Mouse (Mus musculus): ENCODE results near the gene Pithd1.
"Not testable (repeated sequence)": the region's sequence is repeated elsewhere in the genome, so short reads cannot be mapped to it uniquely, and the experiment has no call there.

Pithd1 gene

DNA sequence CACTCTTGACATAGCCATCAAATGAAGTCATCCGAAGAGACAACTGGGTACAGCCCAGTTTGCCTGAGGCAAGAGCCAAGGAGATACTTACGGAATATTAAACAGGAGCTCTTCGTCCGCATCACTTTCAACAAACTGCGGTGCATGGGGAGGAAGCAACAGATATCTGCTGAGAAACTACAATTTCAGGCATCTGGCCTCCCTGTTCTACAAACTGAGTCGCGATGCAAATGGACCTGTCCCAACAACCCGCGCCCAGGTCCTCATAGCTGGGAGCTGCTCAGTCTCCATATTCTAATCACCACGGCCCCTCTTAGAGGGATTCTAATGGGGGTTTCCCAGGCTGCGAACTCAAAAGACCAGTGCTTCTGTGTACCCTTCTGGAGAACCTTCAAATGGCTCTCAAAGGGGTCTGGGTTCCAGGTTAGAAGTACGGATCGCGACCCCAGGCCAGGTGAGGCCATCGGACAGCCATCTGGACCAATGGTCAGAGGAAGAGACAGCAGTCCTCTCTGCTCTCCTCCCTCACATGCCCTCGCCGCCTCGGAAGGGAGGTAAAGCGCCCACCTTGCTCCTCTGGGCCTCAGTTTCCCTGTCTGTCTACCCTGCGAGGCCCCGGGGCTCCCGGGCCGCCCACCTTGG is 642 bp downstream of the Pithd1 start:
- no peak for DNase-seq

DNA sequence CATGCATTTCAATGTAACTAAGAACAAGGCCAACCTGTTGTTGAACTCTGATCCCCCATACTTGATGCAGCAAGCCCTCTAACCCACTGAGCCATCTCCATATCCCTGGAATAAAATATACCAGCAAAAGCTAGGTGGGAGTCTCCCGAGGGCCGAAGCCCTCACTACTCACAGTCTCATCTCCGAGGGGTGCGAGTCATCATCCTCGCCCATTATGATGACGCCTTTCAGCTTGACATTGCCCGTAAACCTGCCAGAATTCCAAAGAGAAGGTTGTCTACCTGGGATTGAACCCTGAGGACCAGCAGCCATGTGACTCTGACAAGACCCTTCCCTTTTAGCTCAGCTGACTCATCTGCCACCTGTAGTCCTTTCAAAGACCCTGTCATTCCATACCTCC is 1.3 kb downstream of the Pithd1 start:
- no peak for DNase-seq

DNA sequence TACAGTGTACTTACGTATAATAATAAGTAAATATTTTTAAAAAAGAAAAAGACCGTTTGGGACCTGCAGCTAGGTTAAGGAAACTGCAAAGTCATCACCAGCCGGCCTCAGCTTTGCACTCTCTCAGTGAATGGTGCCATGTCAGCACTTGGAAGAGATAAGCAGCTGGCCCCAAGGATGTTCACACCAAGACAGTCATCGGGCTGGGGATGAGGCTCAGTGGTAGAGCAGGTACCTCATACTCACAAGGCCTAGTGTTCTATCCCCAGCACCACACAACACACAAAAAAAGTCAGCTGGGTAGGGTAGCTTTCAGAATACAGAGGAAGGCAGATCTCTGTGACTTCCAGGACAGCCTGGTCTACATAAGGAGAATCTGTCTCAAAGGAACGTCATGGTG is 1.9 kb downstream of the Pithd1 start:
- no peak for DNase-seq

DNA sequence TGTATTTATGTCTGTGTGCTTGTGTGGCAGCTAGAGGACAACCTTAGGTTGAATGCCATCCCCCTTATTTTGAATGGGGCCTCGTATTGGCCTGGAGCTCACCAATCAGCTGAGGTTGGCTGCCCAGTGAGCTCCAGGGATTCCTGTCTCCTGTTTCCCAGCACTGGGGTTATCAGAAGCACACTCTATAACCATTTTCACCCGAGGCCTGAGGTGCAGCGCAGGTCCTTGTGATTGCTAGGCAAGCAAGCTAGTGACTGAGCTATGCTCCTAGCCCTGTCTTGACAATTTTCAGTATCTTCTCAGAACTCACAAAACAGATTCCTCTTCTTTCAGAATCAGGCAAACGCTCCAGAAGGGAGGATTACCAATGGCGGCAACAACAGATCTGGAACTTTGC is 2.5 kb downstream of the Pithd1 start:
- no peak for DNase-seq

DNA sequence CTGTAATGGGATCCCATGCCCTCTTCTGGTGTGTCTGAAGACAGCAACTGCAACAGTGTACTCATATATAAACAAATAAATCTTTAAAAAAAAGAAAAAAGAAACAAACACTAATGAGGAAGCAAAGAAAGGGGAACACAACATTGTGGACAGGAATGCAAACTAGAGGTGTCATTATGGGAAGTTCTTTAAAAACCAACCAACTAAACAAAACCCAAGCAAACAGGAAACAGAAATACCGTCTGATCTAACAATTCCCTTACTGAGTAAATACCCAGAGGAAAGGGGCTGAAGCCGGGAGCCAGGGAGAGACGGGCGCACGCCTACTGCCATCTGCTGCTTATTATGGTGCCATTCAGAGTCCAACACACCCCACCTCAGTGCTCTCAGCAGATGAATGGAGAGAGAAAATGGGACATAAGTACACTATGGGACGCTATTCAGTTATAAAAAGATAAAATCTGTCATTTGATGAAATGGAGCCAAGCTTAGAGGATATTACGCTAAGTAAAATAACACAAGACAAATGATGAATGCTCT is 5.5 kb downstream of the Pithd1 start:
- no peak for DNase-seq

DNA sequence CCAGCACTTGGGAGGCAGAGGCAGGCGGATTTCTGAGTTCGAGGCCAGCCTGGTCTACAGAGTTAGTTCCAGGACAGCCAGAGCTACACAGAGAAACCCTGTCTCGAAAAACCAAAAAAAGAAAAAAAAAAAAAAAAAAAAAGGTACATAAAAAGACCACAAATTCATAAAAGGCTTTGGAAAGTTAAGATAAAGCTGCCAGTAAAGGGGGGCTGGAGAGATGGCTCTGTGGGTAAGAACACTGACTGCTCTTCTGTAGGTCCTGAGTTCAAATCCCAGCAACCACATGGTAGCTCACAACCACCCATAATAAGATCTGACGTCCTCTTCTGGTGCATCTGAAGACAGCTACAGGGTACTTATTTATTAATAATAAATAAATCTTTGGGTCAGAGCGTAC is 6.8 kb downstream of the Pithd1 start:
- DNase-seq, result not testable (repeated sequence)

DNA sequence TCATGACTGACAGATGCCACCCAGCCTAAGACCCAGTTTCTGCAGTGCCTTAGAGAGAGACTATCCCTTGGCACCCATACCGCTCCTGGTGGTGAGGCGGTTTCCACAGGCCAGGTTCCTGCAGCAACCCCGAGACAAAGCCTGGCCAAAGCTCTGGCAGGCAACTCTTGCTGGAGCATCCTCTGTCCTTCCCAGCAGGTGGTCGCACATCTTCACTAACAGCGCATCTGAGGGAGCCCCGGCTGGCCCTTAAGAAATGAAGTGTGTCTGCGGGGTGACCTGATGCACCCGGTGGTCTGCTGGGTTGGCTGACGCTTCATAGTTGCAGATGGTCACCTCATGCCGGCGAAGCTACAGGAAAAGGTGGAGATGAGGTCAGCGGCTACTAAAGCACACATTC is 10.9 kb downstream of the Pithd1 start:
- no peak for DNase-seq

DNA sequence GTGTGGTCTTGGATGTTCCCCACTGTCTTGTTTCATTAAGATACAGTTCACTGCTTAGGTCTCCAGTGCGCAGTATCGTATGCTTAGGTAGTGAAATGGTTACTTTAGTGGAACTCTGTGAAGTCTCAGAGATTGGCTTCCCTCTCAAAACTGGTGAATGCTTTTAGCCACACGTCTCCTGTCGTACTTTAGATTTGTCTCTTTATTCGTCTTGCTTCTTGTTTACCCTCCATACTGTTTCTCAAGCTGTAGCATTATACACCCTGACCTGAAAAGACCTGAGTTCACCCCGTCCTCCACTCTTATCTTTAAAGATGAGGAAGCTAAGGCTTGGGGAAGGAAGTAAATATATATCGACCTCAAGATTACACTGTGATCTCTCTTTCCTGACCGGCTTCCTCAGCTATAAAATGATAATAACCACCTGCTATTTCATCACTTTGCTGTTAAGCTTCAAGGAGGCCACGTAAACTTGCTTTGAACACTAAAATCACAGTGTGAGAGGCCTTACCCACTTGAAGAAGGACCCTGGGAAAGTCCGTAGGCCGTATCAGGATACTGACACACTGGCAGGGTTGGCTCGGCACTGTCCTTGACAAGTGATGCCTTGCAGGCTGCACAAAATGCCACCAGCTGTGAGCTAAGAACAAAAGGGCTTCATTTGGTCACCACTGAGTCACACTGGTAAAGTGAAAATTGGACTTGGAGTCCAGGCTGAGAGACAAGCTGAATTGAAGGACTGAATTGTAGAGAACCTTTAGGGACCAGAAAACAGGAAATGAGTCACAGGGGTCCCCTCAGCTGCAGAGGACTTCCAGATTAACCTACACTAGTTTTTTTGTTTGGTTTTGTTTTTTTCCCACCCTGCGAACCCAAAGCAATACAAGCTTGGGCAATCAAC is 13.9 kb downstream of the Pithd1 start:
- no peak for DNase-seq

DNA sequence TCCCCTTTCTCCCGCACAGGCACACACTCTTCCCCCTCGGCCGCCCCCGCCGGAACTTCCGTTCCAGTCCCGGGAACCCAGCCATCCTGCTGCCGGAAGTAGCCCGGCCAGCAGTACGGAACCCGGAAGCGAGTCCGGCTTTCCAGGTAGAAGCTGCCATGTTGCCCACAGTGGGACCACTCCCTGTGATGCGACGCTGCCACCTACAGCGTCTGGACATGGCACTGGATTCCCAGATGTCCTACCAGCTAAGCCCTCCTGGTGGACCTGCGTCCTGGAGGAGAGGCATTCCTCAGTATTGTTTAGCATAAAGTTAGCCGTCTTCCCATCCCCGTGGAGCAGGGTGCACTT is 14.5 kb downstream of the Pithd1 start, which contains the start of gene Lypla2:
Gene Lypla2 (minus strand): TSS at position 71 of the 351 bp plus-strand sequence.
- peak; percentile 88 for DNase-seq

DNA sequence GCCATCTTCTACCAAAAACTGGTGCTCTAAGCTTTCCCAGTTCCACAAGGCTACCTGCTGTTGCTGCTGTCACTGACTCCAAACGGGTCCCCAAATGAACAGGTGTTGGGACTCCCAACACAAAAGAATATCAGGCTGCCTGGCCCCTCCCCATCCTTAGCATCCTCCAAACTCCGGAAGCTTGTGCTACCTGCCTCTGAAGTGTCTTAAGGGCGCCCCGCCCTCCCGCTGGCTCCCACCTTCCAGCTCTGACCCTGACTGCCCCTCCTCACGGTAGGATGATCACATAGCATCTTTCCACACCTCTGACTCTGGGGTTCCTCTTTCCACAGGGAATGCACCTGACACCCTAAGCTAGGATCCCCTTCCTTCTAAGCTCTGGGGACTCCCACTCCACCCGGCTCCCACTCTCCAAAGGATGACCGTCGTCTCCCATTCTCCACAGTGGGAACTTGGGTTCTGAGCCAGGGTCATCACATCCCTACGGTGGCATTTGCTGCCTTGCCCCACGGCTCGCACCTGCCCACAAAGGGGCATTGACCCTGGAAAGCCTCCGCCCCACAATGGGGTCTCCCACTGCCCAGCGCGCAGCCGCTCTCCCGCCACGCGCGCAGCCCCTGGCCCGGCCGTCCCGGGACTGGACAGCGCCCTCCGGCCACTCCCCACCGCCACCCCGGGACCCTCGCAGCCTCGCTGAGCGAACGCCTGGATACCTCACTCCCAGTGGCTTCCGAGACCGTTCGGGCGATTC is 15.1 kb downstream of the Pithd1 start:
- no peak for DNase-seq

DNA sequence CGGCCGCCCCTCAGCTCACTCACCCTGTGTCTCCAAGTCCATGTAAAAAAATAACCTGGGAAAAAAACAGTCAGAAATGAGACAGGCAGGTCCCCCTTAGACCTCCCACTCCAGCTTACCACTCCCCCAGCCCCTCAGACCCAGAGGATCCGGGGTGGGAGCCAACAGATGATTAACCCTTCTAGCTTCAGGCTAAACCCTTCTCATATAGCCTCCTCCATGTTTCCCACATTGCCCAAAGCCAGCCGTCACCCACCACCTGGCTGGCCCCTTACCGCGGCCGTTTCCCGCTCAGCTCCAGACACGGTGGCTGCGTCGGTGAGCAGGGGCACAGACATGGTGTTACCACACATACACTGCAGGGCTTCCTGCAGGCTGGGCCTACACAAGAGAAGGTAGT is 16.5 kb downstream of the Pithd1 start:
- no peak for DNase-seq

DNA sequence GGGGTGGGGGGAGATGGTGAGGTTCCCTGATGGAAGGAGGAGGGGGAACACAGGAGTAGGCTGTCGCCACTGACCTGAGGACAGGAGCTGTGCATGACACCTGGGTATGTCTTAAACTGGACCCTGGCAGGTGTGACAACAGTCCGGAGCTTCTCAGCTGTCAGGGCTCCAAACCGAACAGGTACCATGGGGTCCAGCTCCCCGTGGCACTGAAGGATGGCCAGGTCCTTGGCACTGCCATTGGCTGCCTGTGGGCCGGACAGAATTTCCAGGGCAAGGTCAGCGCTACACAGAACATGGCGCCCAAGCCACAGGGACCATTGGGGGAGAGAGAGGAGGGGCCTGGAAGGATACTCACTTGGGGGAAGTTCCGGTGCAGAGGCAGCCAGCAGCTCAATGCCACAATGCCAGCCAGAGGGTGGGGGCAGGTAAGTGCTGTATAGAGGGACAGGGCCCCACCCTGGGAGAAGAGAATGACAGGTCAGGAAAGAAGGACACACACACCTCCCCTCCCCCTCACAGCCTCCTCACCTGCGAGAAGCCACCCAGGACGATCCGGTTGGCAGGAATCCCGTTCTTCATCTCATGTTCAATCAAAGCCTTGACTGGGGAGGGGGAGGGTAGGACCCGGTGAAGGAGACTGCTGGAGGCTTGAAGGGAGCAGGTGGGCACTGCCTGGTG is 17.9 kb downstream of the Pithd1 start:
- DNase-seq, result no peak

DNA sequence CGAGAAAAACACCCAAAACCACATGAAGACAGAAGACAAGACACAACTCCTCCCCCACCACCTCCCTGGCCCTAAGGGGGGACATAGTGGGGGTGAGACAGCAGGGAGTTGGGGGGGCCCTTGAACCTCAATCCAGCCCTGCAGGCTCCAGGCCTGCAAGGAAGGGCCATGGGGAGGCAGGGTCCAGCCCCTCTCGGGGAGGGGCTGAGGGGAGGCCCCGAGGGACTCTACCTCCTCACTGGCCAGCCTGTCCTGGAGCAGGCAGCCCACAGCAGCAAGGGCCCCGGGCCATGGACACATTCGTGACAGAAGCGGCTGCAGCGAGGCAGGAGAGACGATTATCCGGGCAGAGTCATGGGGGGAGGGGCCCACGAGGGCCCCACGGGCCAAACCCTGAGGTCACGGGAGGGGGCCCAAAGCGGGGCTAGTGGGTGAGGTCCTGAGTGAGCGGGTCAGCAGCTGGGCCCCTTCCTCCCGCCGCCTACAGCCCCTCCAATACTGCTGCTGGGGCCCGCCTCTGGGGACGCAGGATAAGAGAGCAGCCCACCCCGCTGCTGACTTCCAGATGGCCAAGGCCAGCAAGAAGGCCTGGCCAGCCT is 18.7 kb downstream of the Pithd1 start:
- no peak for DNase-seq

DNA sequence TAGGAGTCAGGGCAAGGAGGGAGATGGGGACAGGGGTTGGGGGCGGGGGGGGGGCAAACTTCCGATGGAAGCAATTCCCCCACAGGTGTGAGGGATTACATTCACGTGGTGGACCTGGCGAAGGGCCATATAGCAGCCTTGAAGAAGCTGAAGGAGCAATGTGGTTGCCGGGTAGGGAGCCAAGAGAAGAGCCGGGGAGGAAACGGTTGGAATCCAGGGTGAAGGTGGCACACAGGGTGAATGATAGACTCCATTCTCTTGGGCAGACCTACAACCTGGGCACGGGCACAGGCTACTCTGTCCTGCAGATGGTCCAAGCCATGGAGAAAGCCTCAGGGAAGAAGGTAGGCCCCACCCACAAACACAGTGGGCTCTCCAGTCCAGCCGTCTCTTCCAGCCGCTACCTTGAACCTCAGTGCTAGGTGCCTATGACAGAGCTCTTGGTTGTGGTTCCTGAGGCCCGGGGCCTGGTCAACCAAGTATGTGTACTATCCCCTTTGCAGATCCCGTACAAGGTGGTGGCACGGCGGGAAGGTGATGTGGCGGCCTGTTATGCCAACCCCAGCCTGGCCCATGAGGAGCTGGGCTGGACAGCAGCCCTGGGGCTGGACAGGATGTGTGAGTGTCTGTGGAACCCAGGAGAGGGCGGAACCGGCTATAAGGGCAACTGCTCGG is 19.8 kb downstream of the Pithd1 start:
- DNase-seq, result no peak

DNA sequence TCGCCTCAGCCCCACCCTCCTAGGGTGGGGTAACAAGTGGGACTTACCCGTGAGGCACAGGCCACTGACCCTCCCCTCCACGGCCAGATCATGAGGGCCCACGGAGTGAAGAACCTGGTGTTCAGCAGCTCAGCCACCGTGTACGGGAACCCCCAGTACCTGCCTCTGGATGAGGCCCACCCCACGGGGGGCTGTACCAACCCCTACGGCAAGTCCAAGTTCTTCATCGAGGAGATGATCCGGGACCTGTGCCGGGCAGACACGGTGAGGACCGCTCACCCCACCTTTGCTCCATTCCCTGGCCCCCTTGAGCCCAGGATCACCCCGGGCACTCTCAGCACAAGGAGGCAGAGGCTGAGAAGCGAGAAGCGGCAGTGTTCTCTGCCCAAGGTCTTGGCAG is 20.8 kb downstream of the Pithd1 start:
- DNase-seq, result no peak

DNA sequence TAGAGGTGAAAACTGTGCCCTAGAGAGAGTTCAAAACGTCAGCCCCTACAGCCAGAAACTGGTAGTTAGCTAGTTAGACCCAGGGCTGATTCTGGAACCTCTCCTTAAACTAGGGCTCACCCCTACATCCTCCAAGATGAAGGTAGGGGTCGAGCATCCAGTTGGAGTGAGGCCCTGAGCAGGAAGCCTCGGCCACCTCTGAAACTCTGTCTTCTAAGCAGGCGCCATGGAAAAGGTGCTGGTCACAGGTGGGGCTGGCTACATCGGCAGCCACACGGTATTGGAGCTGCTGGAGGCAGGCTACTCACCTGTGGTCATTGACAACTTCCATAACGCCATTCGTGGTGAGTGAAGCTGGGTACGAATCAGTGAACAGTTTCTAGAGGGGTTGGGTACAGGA is 22.0 kb downstream of the Pithd1 start:
- no peak for DNase-seq

DNA sequence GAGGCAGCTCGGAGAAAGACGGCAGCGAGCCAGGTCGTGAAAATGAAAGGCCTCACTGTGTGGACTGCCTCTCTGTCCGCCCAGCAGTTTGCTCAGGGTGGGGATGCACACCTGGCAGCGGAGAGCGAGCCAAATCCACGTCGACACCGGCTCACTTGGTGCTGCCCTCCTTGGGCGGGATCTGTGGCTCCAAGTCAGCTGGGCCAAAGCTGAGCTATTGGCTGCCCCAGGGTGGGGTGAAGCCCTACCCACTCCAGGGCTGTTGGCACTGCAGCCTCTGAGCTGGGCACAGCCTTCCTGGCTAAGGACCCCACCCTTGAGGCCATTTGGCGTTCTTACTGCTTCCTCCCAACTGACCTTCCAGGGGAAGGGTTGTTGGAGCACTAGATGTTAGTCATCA is 22.6 kb downstream of the Pithd1 start:
- peak; percentile 67 for DNase-seq

DNA sequence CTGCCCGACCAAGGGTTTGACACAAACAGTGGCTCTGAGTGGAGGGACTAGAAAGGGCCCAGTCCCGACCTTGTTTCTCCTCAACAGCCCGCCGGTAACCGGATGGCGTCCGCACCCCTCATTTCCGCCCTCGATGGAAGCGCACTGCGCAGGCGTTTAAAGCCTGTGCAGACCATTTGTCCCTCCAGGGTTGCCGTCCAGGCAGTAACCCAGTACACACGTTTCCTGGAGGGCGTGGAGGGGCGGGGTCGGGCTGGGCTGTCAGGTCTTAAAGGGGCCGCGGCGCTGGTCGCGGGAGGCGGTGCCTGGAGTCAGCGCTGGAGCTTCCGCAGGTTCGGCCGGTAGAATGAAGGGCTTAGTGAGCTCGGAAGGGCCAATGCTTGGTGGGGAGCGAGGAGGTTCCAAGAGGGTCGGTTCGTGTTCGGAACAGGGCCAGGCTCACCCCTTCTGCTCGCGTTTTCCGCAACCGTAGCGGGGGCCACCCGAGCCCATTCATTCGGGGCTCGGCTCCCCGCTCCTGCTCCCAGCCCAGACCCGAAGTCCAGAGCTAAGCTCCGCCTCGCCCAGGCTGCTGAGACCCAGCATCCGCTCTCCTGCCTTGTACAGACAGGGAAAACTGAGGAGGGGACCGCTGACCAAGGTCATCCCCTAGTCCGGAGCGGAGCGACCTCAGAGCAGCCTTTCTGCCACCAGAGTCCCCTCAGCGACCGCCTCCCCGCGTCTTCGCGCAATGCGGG is 23.4 kb downstream of the Pithd1 start, which contains the start of gene Gale:
Gene Gale (plus strand): TSS at position 271 of the 737 bp plus-strand sequence.
- DNase-seq, result peak; percentile 94

DNA sequence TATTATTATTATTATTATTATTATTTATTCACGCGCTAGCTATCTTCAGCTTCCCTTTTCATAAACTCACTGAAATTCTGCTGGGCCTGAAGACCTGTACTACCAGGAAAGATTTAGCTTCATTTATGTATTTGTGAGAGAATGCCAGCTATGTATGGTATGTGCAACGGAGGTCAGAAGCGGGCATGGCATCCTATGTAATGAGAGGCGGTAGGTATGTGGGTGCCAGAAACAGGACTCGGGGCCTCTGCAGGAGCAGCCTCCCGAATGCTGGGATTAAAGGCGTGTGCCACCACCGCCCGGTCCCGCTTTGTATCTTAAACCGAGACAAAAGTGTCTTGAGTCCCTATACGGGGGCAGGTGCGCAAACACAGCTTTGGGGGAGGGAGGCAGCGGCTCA is 24.1 kb downstream of the Pithd1 start:
- DNase-seq, result no peak

DNA sequence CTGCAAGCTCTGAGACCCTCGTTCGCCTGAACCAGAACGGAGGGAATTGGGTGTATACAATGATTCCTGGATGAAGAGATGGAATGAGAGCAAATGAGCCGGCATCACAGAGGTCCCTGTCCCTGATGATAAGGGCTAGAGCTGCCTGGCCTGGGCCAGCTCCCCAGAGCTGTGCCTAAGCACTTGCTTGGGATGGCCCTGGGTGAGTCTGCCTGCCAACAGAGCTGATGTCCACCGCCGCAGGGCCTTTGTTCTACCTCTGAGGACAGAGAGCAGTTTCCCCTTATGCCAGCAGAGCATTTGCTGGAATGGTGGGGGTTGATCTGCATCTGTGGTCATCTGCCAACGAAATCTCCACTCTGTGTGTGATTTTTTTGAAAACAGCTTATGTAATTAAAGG is 24.9 kb downstream of the Pithd1 start:
- no peak for DNase-seq

DNA sequence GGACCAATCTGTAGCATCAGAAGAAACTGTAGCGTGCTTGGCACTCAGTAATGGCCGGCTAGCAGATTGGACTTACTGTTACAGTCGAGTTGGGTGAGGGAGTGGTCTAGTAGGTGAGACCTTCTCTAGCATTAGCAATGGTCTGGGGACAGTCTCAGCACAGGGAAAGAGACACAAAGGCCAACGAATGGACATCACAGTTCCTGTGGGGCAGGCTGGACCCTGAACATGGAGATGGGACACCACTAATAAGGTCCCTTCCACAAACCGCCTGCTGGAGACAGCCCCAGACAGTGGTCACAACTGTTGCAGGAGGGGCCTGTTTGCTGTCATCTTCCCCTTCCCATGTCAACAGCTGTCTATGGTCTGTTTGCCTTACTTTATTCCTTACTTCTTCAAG is 25.4 kb downstream of the Pithd1 start:
- no peak for DNase-seq

Measured in kidney, adult 18-20 months (tissue).